19 mouse cellular contexts compared by ENCODE assay signal in genomic region chr5:27205754-27206153, GRCm38 (mm10).
DNase-seq lines count a peak whose midpoint lies in the region; ATAC-seq lines count a peak whose summit lies in the region.
"Had no signal": no experiment of that assay in that cellular context is flagged by ENCODE, and none has a peak within 500 bp of the region (broad histone marks: within the 10 kb centered on the region; RNA-seq: fewer than 3 reads in every experiment).

No protein-coding gene starts in this region.

- peak; percentile 15 for DNase-seq in heart, adult 11 months
- no peak for DNase-seq in heart, postnatal 36 days
- DNase-seq in brain, adult 2 months (ENCODE audit: low read depth, low spot score): peak; percentile 55
- no peak for DNase-seq in lung, postnatal 25 days (ENCODE audit: low spot score)
- DNase-seq in c-Kit-positive CD71-positive TER-119-positive erythroid progenitor cells, embryonic 14.5 days (ENCODE audit: low spot score): no peak
- DNase-seq: adrenal gland, adult 2 months; adrenal gland, postnatal 14 days; cerebellum, adult 11 months; cerebellum, adult 2 months; cerebellum, adult 9-11 months; cerebellum, postnatal 25 days; gastrocnemius, adult 2 months; gastrocnemius, postnatal 14 days; heart, adult 2 months; heart, postnatal 14 days; kidney, adult 11 months had no signal

- ATAC-seq in granulocyte monocyte progenitor cell, adult 5-6 weeks (replicated peaks; ENCODE audit: poor library complexity, severe bottlenecking): 0 out of 2 replicates have a peak, but pooled peaks have one; percentile 1
- ATAC-seq: CD4-positive, CD25-positive, alpha-beta regulatory T cell, adult 4 months; forebrain, embryonic 15.5 days had no signal

- intact Hi-C loops in heart, postnatal 36 days (cut with DNase I): no loop called here

Comparison
In these comparisons a context has a peak if more than half of its experiments do, and no peak if none do; other contexts are left out.
1. DNase-seq: peak in heart, adult 11 months (single experiment) and brain, adult 2 months (single experiment); none in heart, postnatal 36 days (0 of 2), lung, postnatal 25 days (single experiment) and c-Kit-positive CD71-positive TER-119-positive erythroid progenitor cells, embryonic 14.5 days (single experiment).